Mouse (Mus musculus) CH12.LX (cell line): ENCODE results near the gene Tbl1xr1. TPM values are rescaled to one million over a fixed set of nuclear protein-coding genes. Genes with fewer than 3 reads are reported as not detected.

Source experiments
- DNase-seq: peaks from one replicate; pipeline ENCODE4 v3.0.0-alpha.2; 2013; ENCODE audit errors: extremely low read depth
- H3K27ac ChIP-seq: 2 replicates; pipeline ENCODE4 v1.5.1; 2012; ENCODE audit warnings: low read depth, mild to moderate bottlenecking, control low read depth, moderate library complexity; ENCODE audit not compliant: insufficient read depth
- H3K27me3 ChIP-seq: replicated peaks from 2 replicates; pipeline ENCODE3; 2012; ENCODE audit warnings: inconsistent platforms
- H3K36me3 ChIP-seq, 2 experiments: replicated peaks in 1 of 2; 2 replicates each; pipeline versions ENCODE3 to v1.6.1; 2012; ENCODE audit warnings: inconsistent platforms in 1 of 2, low read length in 1 of 2, mild to moderate bottlenecking in 1 of 2, mixed read lengths in 1 of 2, moderate library complexity in 1 of 2; ENCODE audit not compliant: control insufficient read depth in 1 of 2, insufficient read depth in 1 of 2
- H3K4me1 ChIP-seq, 2 experiments: 2 replicates each; pipeline ENCODE4 v1.6.1; 2012; ENCODE audit warnings: inconsistent platforms in 1 of 2, moderate library complexity in 1 of 2; ENCODE audit not compliant: insufficient read depth in 2 of 2, control insufficient read depth in 1 of 2
- H3K4me2 ChIP-seq: 2 replicates; pipeline ENCODE4 v1.6.1; 2012; ENCODE audit warnings: low read depth, mild to moderate bottlenecking, control low read depth; ENCODE audit not compliant: poor library complexity, insufficient read depth, severe bottlenecking
- H3K4me3 ChIP-seq, 3 experiments: fragments of 150-350 bp in 1 of 3; sonication (generic) in 1 of 3; replicated peaks in 1 of 3; 2 replicates each; pipeline versions ENCODE3 to v1.5.1; 2011 to 2012; ENCODE audit warnings: low read depth in 2 of 3, low read length in 2 of 3, mild to moderate bottlenecking in 2 of 3, moderate library complexity in 2 of 3, control low read depth in 1 of 3, improper control_type of control experiment in 1 of 3, inconsistent platforms in 1 of 3, mixed read lengths in 1 of 3; ENCODE audit not compliant: poor library complexity in 1 of 3
- H3K79me2 ChIP-seq: replicated peaks from 2 replicates; pipeline ENCODE4 v1.6.1; 2012; ENCODE audit warnings: mild to moderate bottlenecking, moderate library complexity; ENCODE audit not compliant: control insufficient read depth, poor library complexity, insufficient read depth, severe bottlenecking; ENCODE audit errors: extremely low read depth
- H3K9ac ChIP-seq: 2 replicates; pipeline ENCODE4 v1.6.1; 2012; ENCODE audit warnings: low read depth, mild to moderate bottlenecking, control low read depth, moderate library complexity; ENCODE audit not compliant: insufficient read depth
- H3K9me3 ChIP-seq: replicated peaks from 2 replicates; pipeline ENCODE3; 2012; ENCODE audit warnings: low read length, inconsistent platforms, mixed read lengths
- BHLHE40 ChIP-seq: IDR thresholded peaks from 2 replicates; pipeline ENCODE4 v1.6.1; 2011; ENCODE audit warnings: mild to moderate bottlenecking, low read depth, low read length, improper control_type of control experiment
- E2F4 ChIP-seq: IDR thresholded peaks from 2 replicates; pipeline ENCODE4 v1.6.1; 2011; ENCODE audit warnings: low read depth, low read length, improper control_type of control experiment; ENCODE audit not compliant: insufficient replicate concordance
- HCFC1 ChIP-seq: IDR thresholded peaks from 2 replicates; pipeline ENCODE4 v1.6.1; 2012; ENCODE audit warnings: low read depth, mild to moderate bottlenecking, inconsistent platforms, low read length, improper control_type of control experiment
- JUN ChIP-seq: IDR thresholded peaks from 2 replicates; pipeline ENCODE4 v1.6.1; 2011; ENCODE audit warnings: low read depth, mild to moderate bottlenecking, low read length, improper control_type of control experiment, moderate library complexity; ENCODE audit not compliant: insufficient read depth
- KAT2A ChIP-seq: IDR thresholded peaks from 2 replicates; pipeline ENCODE4 v1.6.1; 2012; ENCODE audit warnings: low read length, improper control_type of control experiment, inconsistent platforms; ENCODE audit not compliant: insufficient replicate concordance
- MAX ChIP-seq: IDR thresholded peaks from 2 replicates; pipeline ENCODE4 v1.6.1; 2011; ENCODE audit warnings: low read length, improper control_type of control experiment
- MAZ ChIP-seq: IDR thresholded peaks from 2 replicates; pipeline ENCODE4 v1.6.1; 2012; ENCODE audit warnings: low read depth, mild to moderate bottlenecking, inconsistent platforms, low read length, improper control_type of control experiment, moderate library complexity
- MEF2A ChIP-seq: IDR thresholded peaks from 2 replicates; pipeline ENCODE4 v1.6.1; 2014; ENCODE audit warnings: low read depth, mild to moderate bottlenecking, inconsistent platforms, low read length, improper control_type of control experiment, borderline replicate concordance
- NRF1 ChIP-seq: IDR thresholded peaks from 2 replicates; pipeline ENCODE4 v1.6.1; 2014; ENCODE audit warnings: low read depth, mild to moderate bottlenecking, inconsistent platforms, low read length, improper control_type of control experiment, moderate library complexity
- PAX5 ChIP-seq: IDR thresholded peaks from 2 replicates; pipeline ENCODE4 v1.6.1; 2012; ENCODE audit warnings: low read length, inconsistent platforms, mixed read lengths
- POLR2A ChIP-seq: IDR thresholded peaks from 2 replicates; pipeline ENCODE4 v1.6.1; 2011; ENCODE audit warnings: low read depth, mild to moderate bottlenecking, improper control_type of control experiment, low read length
- POLR2AphosphoS2 ChIP-seq: IDR thresholded peaks from 2 replicates; pipeline ENCODE4 v1.6.1; 2011; ENCODE audit warnings: low read depth, low read length, improper control_type of control experiment
- RAD21 ChIP-seq: IDR thresholded peaks from 2 replicates; pipeline ENCODE4 v1.6.1; 2011; ENCODE audit warnings: low read depth, mild to moderate bottlenecking, low read length, improper control_type of control experiment, moderate library complexity
- RCOR1 ChIP-seq: conservative IDR thresholded peaks from 2 replicates; pipeline ENCODE4 v1.6.1; 2012; ENCODE audit warnings: low read depth, mild to moderate bottlenecking, inconsistent platforms, low read length, improper control_type of control experiment
- TBP ChIP-seq: conservative IDR thresholded peaks from 2 replicates; pipeline ENCODE4 v1.6.1; 2011; ENCODE audit warnings: low read depth, low read length, improper control_type of control experiment
- TCF12 ChIP-seq: IDR thresholded peaks from 2 replicates; pipeline ENCODE4 v1.6.1; 2014; ENCODE audit warnings: low read depth, mild to moderate bottlenecking, inconsistent platforms, low read length, improper control_type of control experiment
- ZKSCAN1 ChIP-seq: IDR thresholded peaks from 2 replicates; pipeline ENCODE4 v1.6.1; 2012; ENCODE audit warnings: low read depth, inconsistent platforms, low read length, improper control_type of control experiment, borderline replicate concordance
- dilution Hi-C: fragments of 300-500 bp; cut with MboI; formaldehyde crosslinking; loops from 2 replicates; pipeline ENCODE4 v1.14.3; 2020; ENCODE audit warnings: low sequenced_read_pairs; ENCODE audit not compliant: extremely low pct_unique_long_range_greater_than_20kb, extremely low pct_ligation_motif_present
- in situ Hi-C: fragments of 300-500 bp; cut with MboI; formaldehyde crosslinking; loops from 3 replicates; pipeline ENCODE4 v1.14.3; 2019; ENCODE audit warnings: low sequenced_read_pairs, low pct_ligation_motif_present, low pct_unique_long_range_greater_than_20kb, mixed read lengths
- polyA plus RNA-seq: library from polyadenylated mRNA; unstranded; fragments of >175 nt; gene quantifications from 2 replicates; pipeline ENCODE4 v1.2.1, GENCODE M21; 2012; ENCODE audit warnings: low read depth; ENCODE audit not compliant: insufficient read length
- total RNA-seq, 2 experiments: library from RNA; depleted of rRNA; stranded (reverse); fragments of 300-350 nt in 1 of 2; fragments of >200 nt in 1 of 2; gene quantifications; 2 replicates each; pipeline ENCODE4 v1.2.3; 2012 to 2014

Gene Tbl1xr1
- total and polyA plus RNA-seq, 3 experiments: 33.7 to 39.9 (median 38.3) TPM

- H3K36me3 ChIP-seq: peaks cover 5 to 44% of the 10 kb centered on the region in 2 experiments
- H3K27me3 ChIP-seq: no peaks in the 10 kb centered on the region
- in situ Hi-C loops (loop anchor here (10.0 kb wide), 1 partner anchor 214 kb away; no protein-coding TSS in a partner anchor), dilution Hi-C loops (no loop called here)
- no peak overlapping the region for H3K9ac ChIP-seq
- peaks cover 21% of the 10 kb centered on the region for H3K79me2 ChIP-seq
- DNase-seq: no peak
- peaks cover 3 to 28% of the 10 kb centered on the region in 2 experiments; a peak in 3 of 4 replicates for H3K4me1 ChIP-seq
- no peak for TF ChIP-seq JUN
- TF ChIP-seq MEF2A: no peak
- TF ChIP-seq TCF12: no peak
- TF ChIP-seq POLR2AphosphoS2: no peak
- no peak for TF ChIP-seq MAX
- TF ChIP-seq E2F4: no peak
- TF ChIP-seq BHLHE40: no peak
- no peak for TF ChIP-seq MAZ
- TF ChIP-seq NRF1: no peak
- no peak for TF ChIP-seq RAD21
- TF ChIP-seq ZKSCAN1: no peak
- TF ChIP-seq POLR2A: no peak
- no peak for TF ChIP-seq TBP
- no peak for TF ChIP-seq PAX5
- no peaks in the 10 kb centered on the region for H3K9me3 ChIP-seq
- no peak overlapping the region for H3K4me3 ChIP-seq
- H3K27ac ChIP-seq: no peak overlapping the region
- H3K4me2 ChIP-seq: no peak overlapping the region
Observed at GRCm38 (mm10) chr3:22148306-22148932, 72.0 kb downstream of the Tbl1xr1 start.

GRCm38 (mm10) chr3:22150872-22151530 is 74.5 kb downstream of the Tbl1xr1 start:
- in situ Hi-C loops: no loop called here

More at GRCm38 (mm10) chr3:22150872-22151530, 74.5 kb downstream of the Tbl1xr1 start:
- Histone ChIP-seq H3K4me2 (no peak overlapping the region), H3K9me3 (no peaks in the 10 kb centered on the region), H3K79me2 (peaks cover 20% of the 10 kb centered on the region), H3K27ac (no peak overlapping the region), H3K4me3 (no peak overlapping the region), H3K4me1 (peaks cover 2 to 23% of the 10 kb centered on the region in 2 experiments; a peak in 1 of 4 replicates), H3K9ac (no peak overlapping the region), H3K36me3 (peaks cover 5 to 39% of the 10 kb centered on the region in 2 experiments), H3K27me3 (no peaks in the 10 kb centered on the region)
- DNase-seq: no peak
- dilution Hi-C loops: no loop called here
- TF ChIP-seq RAD21 (no peak), KAT2A (no peak), RCOR1 (no peak), MEF2A (no peak), HCFC1 (no peak)
